Mouse (Mus musculus) kidney, embryonic 14.5 days (tissue): ENCODE measurements at regions not wholly inside any gene's neighbourhood (a gene's known extent, or its start where the extent isn't known, plus 50 kb on each side); places are given as distances from the start of the nearest gene placed in this dataset.
A peak's percentile ranks its signal among the peaks of the same experiment; 100 is the strongest.
"Not testable (repeated sequence)": the region's sequence is repeated elsewhere in the genome, so short reads cannot be mapped to it uniquely, and the experiment has no call there.

ENCODE experiments used
- ATAC-seq: fragments of 200-750 bp; cut with Nextera tagmentation; 2 replicates; pipeline ENCODE4 v1.8.0; 2017; ENCODE audit warnings: moderate number of reproducible peaks, mild to moderate bottlenecking, moderate TSS enrichment, moderate library complexity; ENCODE audit not compliant: low FRiP score, low TSS enrichment
- H3K27ac ChIP-seq: fragments of 300-500 bp; sonication (generic); 2 replicates; pipeline ENCODE4 v1.5.1; 2014; ENCODE audit warnings: low read depth, mild to moderate bottlenecking, low read length, moderate library complexity, mixed read lengths
- H3K27me3 ChIP-seq: fragments of 300-500 bp; sonication (generic); 2 replicates; pipeline ENCODE4 v1.6.1; 2014; ENCODE audit warnings: mild to moderate bottlenecking, low read length; ENCODE audit not compliant: control insufficient read depth, insufficient read depth
- H3K36me3 ChIP-seq: fragments of 300-500 bp; sonication (generic); 2 replicates; pipeline ENCODE4 v1.6.1; 2014; ENCODE audit warnings: low read length, mixed read lengths; ENCODE audit not compliant: control insufficient read depth, insufficient read depth
- H3K4me1 ChIP-seq: fragments of 300-500 bp; sonication (generic); 2 replicates; pipeline ENCODE4 v1.6.1; 2014; ENCODE audit warnings: low read length, mixed read lengths; ENCODE audit not compliant: control insufficient read depth, insufficient read depth
- H3K4me2 ChIP-seq: fragments of 300-500 bp; sonication (generic); replicated peaks from 2 replicates; pipeline ENCODE4 v1.6.1; 2014; ENCODE audit warnings: low read depth, mild to moderate bottlenecking, low read length
- H3K4me3 ChIP-seq: fragments of 300-500 bp; sonication (generic); 2 replicates; pipeline ENCODE4 v1.5.1; 2014; ENCODE audit warnings: mild to moderate bottlenecking, low read length
- H3K9ac ChIP-seq: fragments of 300-500 bp; sonication (generic); 2 replicates; pipeline ENCODE4 v1.6.1; 2014; ENCODE audit warnings: low read depth, mild to moderate bottlenecking, low read length, moderate library complexity
- H3K9me3 ChIP-seq: fragments of 300-500 bp; sonication (generic); 2 replicates; pipeline ENCODE4 v1.6.1; 2016; ENCODE audit warnings: low read length; ENCODE audit not compliant: control insufficient read depth
- WGBS: fragments of 180-500 bp; shearing (Covaris S2); extraction: QIAGEN DNeasy Blood & Tissue Kit; methylation state at CpG from one replicate; pipeline ENCODE4 v1.1.7; 2014; 5-methylcytosine and 5-hydroxymethylcytosine counted together

- H3K9ac ChIP-seq, result no peak overlapping the region
- H3K4me2 ChIP-seq, result no peak overlapping the region
- no peak overlapping the region for H3K4me3 ChIP-seq
- no peaks in the 10 kb centered on the region for H3K27me3 ChIP-seq
- no peaks in the 10 kb centered on the region for H3K36me3 ChIP-seq
- WGBS, result 84% methylated on average over 1 of the region's 1 CpGs
- ATAC-seq, result no peak
- H3K27ac ChIP-seq, result no peak overlapping the region
- no peaks in the 10 kb centered on the region for H3K9me3 ChIP-seq
- H3K4me1 ChIP-seq, result no peaks in the 10 kb centered on the region
Measured at GRCm38 (mm10) chr10:46629876-46630275, 1052.2 kb downstream of the Hace1 start.

GRCm38 (mm10) chr10:46663041-46663440, 1085.4 kb downstream of the Hace1 start:
- H3K4me2 ChIP-seq, result no peak overlapping the region
- H3K27me3 ChIP-seq, result no peaks in the 10 kb centered on the region
- ATAC-seq, result no peak
- no peaks in the 10 kb centered on the region for H3K36me3 ChIP-seq
- no peak overlapping the region for H3K27ac ChIP-seq
- no peak overlapping the region for H3K4me3 ChIP-seq
- no peaks in the 10 kb centered on the region for H3K4me1 ChIP-seq
- H3K9me3 ChIP-seq, result no peaks in the 10 kb centered on the region
- H3K9ac ChIP-seq, result no peak overlapping the region

- H3K4me2 ChIP-seq, H3K27me3 ChIP-seq, H3K9ac ChIP-seq, H3K4me3 ChIP-seq, ATAC-seq, H3K27ac ChIP-seq, H3K36me3 ChIP-seq, H3K9me3 ChIP-seq, H3K4me1 ChIP-seq: not testable (repeated sequence)
- 100% methylated on average over 1 of the region's 1 CpGs for WGBS
Measured at GRCm38 (mm10) chr10:46689823-46690372, 1112.3 kb downstream of the Hace1 start.

- H3K4me1 ChIP-seq, result no peaks in the 10 kb centered on the region
- no peaks in the 10 kb centered on the region for H3K27me3 ChIP-seq
- H3K9me3 ChIP-seq, result no peaks in the 10 kb centered on the region
- 78% methylated on average over 3 of the region's 3 CpGs for WGBS
- no peak overlapping the region for H3K4me3 ChIP-seq
- no peak for ATAC-seq
- H3K9ac ChIP-seq, result no peak overlapping the region
- no peaks in the 10 kb centered on the region for H3K36me3 ChIP-seq
- no peak overlapping the region for H3K27ac ChIP-seq
- no peak overlapping the region for H3K4me2 ChIP-seq
Measured at GRCm38 (mm10) chr10:46692661-46693060, 1115.0 kb downstream of the Hace1 start.

- ATAC-seq, result 0 out of 2 replicates have a peak, but pooled peaks have one; percentile 39
- 49% methylated on average over 2 of the region's 2 CpGs for WGBS
- H3K36me3 ChIP-seq, result no peaks in the 10 kb centered on the region
- H3K4me3 ChIP-seq, result no peak overlapping the region
- H3K9ac ChIP-seq, result no peak overlapping the region
- H3K27me3 ChIP-seq, result no peaks in the 10 kb centered on the region
- H3K4me1 ChIP-seq, result no peaks in the 10 kb centered on the region
- H3K4me2 ChIP-seq, result no peak overlapping the region
- H3K9me3 ChIP-seq, result no peaks in the 10 kb centered on the region
- no peak overlapping the region for H3K27ac ChIP-seq
Measured at GRCm38 (mm10) chr10:46697363-46698246, 1120.0 kb downstream of the Hace1 start.

GRCm38 (mm10) chr10:46701221-46701620, 1123.6 kb downstream of the Hace1 start:
- H3K4me3 ChIP-seq, result no peak overlapping the region
- H3K4me1 ChIP-seq, result no peaks in the 10 kb centered on the region
- H3K9me3 ChIP-seq, result no peaks in the 10 kb centered on the region
- no peaks in the 10 kb centered on the region for H3K36me3 ChIP-seq
- no peaks in the 10 kb centered on the region for H3K27me3 ChIP-seq
- no peak for ATAC-seq
- H3K27ac ChIP-seq, result no peak overlapping the region
- WGBS, result 67% methylated on average over 4 of the region's 4 CpGs
- H3K4me2 ChIP-seq, result no peak overlapping the region
- no peak overlapping the region for H3K9ac ChIP-seq

- not testable (repeated sequence) for H3K4me2 ChIP-seq, H3K27me3 ChIP-seq, H3K4me1 ChIP-seq, H3K36me3 ChIP-seq, ATAC-seq, H3K27ac ChIP-seq, H3K9ac ChIP-seq, H3K9me3 ChIP-seq, H3K4me3 ChIP-seq
Measured at GRCm38 (mm10) chr10:46708022-46708421, 1130.4 kb downstream of the Hace1 start.

- no peak overlapping the region for H3K4me3 ChIP-seq
- H3K9ac ChIP-seq, result no peak overlapping the region
- no peaks in the 10 kb centered on the region for H3K9me3 ChIP-seq
- no peak overlapping the region for H3K4me2 ChIP-seq
- no peaks in the 10 kb centered on the region for H3K27me3 ChIP-seq
- ATAC-seq, result no peak
- no peak overlapping the region for H3K27ac ChIP-seq
- H3K36me3 ChIP-seq, result no peaks in the 10 kb centered on the region
- no peaks in the 10 kb centered on the region for H3K4me1 ChIP-seq
Measured at GRCm38 (mm10) chr10:46712690-46713089, 1135.1 kb downstream of the Hace1 start.

GRCm38 (mm10) chr10:46718349-46719087, 1140.9 kb downstream of the Hace1 start:
- no peaks in the 10 kb centered on the region for H3K27me3 ChIP-seq
- no peaks in the 10 kb centered on the region for H3K4me1 ChIP-seq
- no peak overlapping the region for H3K27ac ChIP-seq
- no peak overlapping the region for H3K9ac ChIP-seq
- no peaks in the 10 kb centered on the region for H3K9me3 ChIP-seq
- H3K4me3 ChIP-seq, result no peak overlapping the region
- 86% methylated on average over 2 of the region's 2 CpGs for WGBS
- ATAC-seq, result no peak
- no peak overlapping the region for H3K4me2 ChIP-seq
- no peaks in the 10 kb centered on the region for H3K36me3 ChIP-seq
